Mouse (Mus musculus) embryonic fibroblast, embryonic 13.5 days (primary cell): Measurements from ENCODE around the gene Lsm14b.

ENCODE experiments used
- CTCF ChIP-seq: IDR thresholded peaks from 2 replicates; pipeline ENCODE4 v1.5.1; 2011; ENCODE audit warnings: mild to moderate bottlenecking, control low read depth, low read length, moderate library complexity, borderline replicate concordance; ENCODE audit not compliant: insufficient read depth
- POLR2A ChIP-seq: IDR thresholded peaks from 2 replicates; pipeline ENCODE4 v1.6.1; 2011; ENCODE audit warnings: low read depth, mild to moderate bottlenecking, control low read depth, low read length, moderate library complexity

- TF ChIP-seq CTCF (no peak), POLR2A (no peak)
Observed at GRCm38 (mm10) chr2:179977344-179978025, 47.3 kb upstream of the Lsm14b start.
